Mouse (Mus musculus) T-helper 17 cell (primary cell): ENCODE results near the gene Gm20388.

Experiments
- in situ Hi-C, 2 experiments: fragments of 300-600 bp; cut with MboI, MseI; formaldehyde crosslinking; loops; 1 replicate in 1 of 2; 2 replicates in 1 of 2; pipeline ENCODE4 v1.15.1; 2025; ENCODE audit warnings: high pct_unique_total_duplicates in 2 of 2

Gene Gm20388

GRCm38 (mm10) chr8:121987892-121988291, 2077.3 kb downstream of the Gm20388 start:
- in situ Hi-C loops, result no loop called here

- in situ Hi-C loops, result no loop called here
Measured at GRCm38 (mm10) chr8:121990506-121991255, 2080.0 kb downstream of the Gm20388 start.

- in situ Hi-C loops, result no loop called here
Measured at GRCm38 (mm10) chr8:121991611-121992010, 2081.0 kb downstream of the Gm20388 start.

GRCm38 (mm10) chr8:121992911-121993310, 2082.3 kb downstream of the Gm20388 start:
- in situ Hi-C loops, result no loop called here

GRCm38 (mm10) chr8:121995112-121995511, 2084.5 kb downstream of the Gm20388 start:
- in situ Hi-C loops, result loop anchor here in 1 of 2 experiments (5.0 kb wide), 1 partner anchor 97 kb away; no protein-coding TSS in a partner anchor

GRCm38 (mm10) chr8:121995895-121996294, 2085.3 kb downstream of the Gm20388 start:
- in situ Hi-C loops, result loop anchor here in 1 of 2 experiments (5.0 kb wide), 1 partner anchor 96 kb away; no protein-coding TSS in a partner anchor

GRCm38 (mm10) chr8:121998631-121999030, 2088.0 kb downstream of the Gm20388 start:
- in situ Hi-C loops, result loop anchor here in 1 of 2 experiments (5.0 kb wide), 1 partner anchor 94 kb away; no protein-coding TSS in a partner anchor

GRCm38 (mm10) chr8:121999211-121999610, 2088.6 kb downstream of the Gm20388 start:
- in situ Hi-C loops, result loop anchor here in 1 of 2 experiments (5.0 kb wide), 1 partner anchor 93 kb away; no protein-coding TSS in a partner anchor

GRCm38 (mm10) chr8:122001339-122002115, 2090.9 kb downstream of the Gm20388 start:
- in situ Hi-C loops, result no loop called here

- in situ Hi-C loops, result no loop called here
Measured at GRCm38 (mm10) chr8:122003646-122004045, 2093.0 kb downstream of the Gm20388 start.

GRCm38 (mm10) chr8:122004131-122004530, 2093.5 kb downstream of the Gm20388 start:
- in situ Hi-C loops, result no loop called here

- in situ Hi-C loops, result no loop called here
Measured at GRCm38 (mm10) chr8:122005422-122006204, 2095.0 kb downstream of the Gm20388 start.

GRCm38 (mm10) chr8:122006688-122007484, 2096.2 kb downstream of the Gm20388 start:
- in situ Hi-C loops, result no loop called here

GRCm38 (mm10) chr8:122008395-122008794, 2097.8 kb downstream of the Gm20388 start:
- in situ Hi-C loops, result no loop called here

GRCm38 (mm10) chr8:122010638-122011037, 2100.0 kb downstream of the Gm20388 start:
- in situ Hi-C loops, result no loop called here

- in situ Hi-C loops, result no loop called here
Measured at GRCm38 (mm10) chr8:122011066-122011588, 2100.5 kb downstream of the Gm20388 start.

GRCm38 (mm10) chr8:122014606-122015005, 2104.0 kb downstream of the Gm20388 start:
- in situ Hi-C loops, result no loop called here

GRCm38 (mm10) chr8:122018046-122018831, 2107.6 kb downstream of the Gm20388 start:
- in situ Hi-C loops, result no loop called here

GRCm38 (mm10) chr8:122019162-122019561, 2108.5 kb downstream of the Gm20388 start:
- in situ Hi-C loops, result no loop called here
